Mouse (Mus musculus): Measurements from ENCODE around the gene Idh2. TPM values are rescaled to one million over a fixed set of nuclear protein-coding genes. Genes with fewer than 3 reads are reported as not detected.

Gene Idh2
- polyA plus RNA-seq, 2 experiments = 457 to 595 TPM

- Histone ChIP-seq H3K27ac (replicated peaks; ENCODE audit: low read depth, low read length) (no peak overlapping the region), H3K4me2 (replicated peaks; ENCODE audit: low read depth, low read length, severe bottlenecking) (no peak overlapping the region), H3K36me3 (ENCODE audit: control insufficient read depth, insufficient read depth, low read length) (no peaks in the 10 kb centered on the region), H3K27me3 (ENCODE audit: control insufficient read depth, insufficient read depth, low read length) (no peaks in the 10 kb centered on the region), H3K4me3 (replicated peaks; ENCODE audit: low read length) (no peak overlapping the region), H3K9ac (ENCODE audit: low read depth, low read length, severe bottlenecking) (no peak overlapping the region), H3K9me3 (ENCODE audit: control insufficient read depth, low read length) (no peaks in the 10 kb centered on the region), H3K4me1 (ENCODE audit: control insufficient read depth, insufficient read depth, low read length) (peaks cover 13% of the 10 kb centered on the region; the same call in 1 of the 2 replicates)
- DNase-seq (ENCODE audit: low spot score) (no peak), ATAC-seq (ENCODE audit: low FRiP score, low read depth) (no peak)
- TF ChIP-seq POLR2A (IDR thresholded peaks at IDR 0.05; ENCODE audit: borderline replicate concordance, extremely low read depth, insufficient read depth, insufficient read length) = no peak
- WGBS = 91% methylated on average over 7 of the region's 7 CpGs
Observed at GRCm38 (mm10) chr7:80144695-80145094, 29.5 kb upstream of the Idh2 start.

- peaks cover 9% of the 10 kb centered on the region; the same call in 1 of the 2 replicates for H3K4me1 ChIP-seq (ENCODE audit: control insufficient read depth, insufficient read depth, low read length)
- TF ChIP-seq POLR2A (IDR thresholded peaks at IDR 0.05; ENCODE audit: borderline replicate concordance, extremely low read depth, insufficient read depth, insufficient read length) = no peak
- H3K36me3 ChIP-seq (ENCODE audit: control insufficient read depth, insufficient read depth, low read length) = no peaks in the 10 kb centered on the region
- 31% methylated on average over 22 of the region's 22 CpGs for WGBS
- no peak overlapping the region for H3K4me3 ChIP-seq (replicated peaks; ENCODE audit: low read length)
- H3K27me3 ChIP-seq (ENCODE audit: control insufficient read depth, insufficient read depth, low read length) = no peaks in the 10 kb centered on the region
- no peaks in the 10 kb centered on the region for H3K9me3 ChIP-seq (ENCODE audit: control insufficient read depth, low read length)
- peak overlapping the region; percentile 71 for H3K27ac ChIP-seq (replicated peaks; ENCODE audit: low read depth, low read length)
- no peak overlapping the region for H3K9ac ChIP-seq (ENCODE audit: low read depth, low read length, severe bottlenecking)
- no peak; the same call in 1 of the 2 replicates for ATAC-seq (ENCODE audit: low FRiP score, low read depth)
- peak overlapping the region; percentile 20; the same call in 1 of the 2 replicates for H3K4me2 ChIP-seq (replicated peaks; ENCODE audit: low read depth, low read length, severe bottlenecking)
- DNase-seq (ENCODE audit: low spot score) = peak; percentile 28
Observed at GRCm38 (mm10) chr7:80143331-80144273, 28.4 kb upstream of the Idh2 start.

GRCm38 (mm10) chr7:80140815-80141214 is 25.6 kb upstream of the Idh2 start:
- ATAC-seq (ENCODE audit: low FRiP score, low read depth) (peak; percentile 85), DNase-seq (ENCODE audit: low spot score) (peak; percentile 84)
- Histone ChIP-seq H3K36me3 (ENCODE audit: control insufficient read depth, insufficient read depth, low read length) (no peaks in the 10 kb centered on the region), H3K9me3 (ENCODE audit: control insufficient read depth, low read length) (peaks cover 11% of the 10 kb centered on the region; the same call in 1 of the 2 replicates), H3K27ac (replicated peaks; ENCODE audit: low read depth, low read length) (no peak overlapping the region), H3K4me2 (replicated peaks; ENCODE audit: low read depth, low read length, severe bottlenecking) (peak overlapping the region; percentile 21; the same call in 1 of the 2 replicates), H3K9ac (ENCODE audit: low read depth, low read length, severe bottlenecking) (no peak overlapping the region), H3K4me3 (replicated peaks; ENCODE audit: low read length) (no peak overlapping the region), H3K4me1 (ENCODE audit: control insufficient read depth, insufficient read depth, low read length) (peaks cover 9% of the 10 kb centered on the region; the same call in 1 of the 2 replicates), H3K27me3 (ENCODE audit: control insufficient read depth, insufficient read depth, low read length) (no peaks in the 10 kb centered on the region)
- TF ChIP-seq POLR2A (IDR thresholded peaks at IDR 0.05; ENCODE audit: borderline replicate concordance, extremely low read depth, insufficient read depth, insufficient read length) = no peak
- 14% methylated on average over 9 of the region's 9 CpGs for WGBS

GRCm38 (mm10) chr7:80138375-80138774 is 23.2 kb upstream of the Idh2 start:
- Histone ChIP-seq H3K4me3 (replicated peaks; ENCODE audit: low read length) (no peak overlapping the region), H3K27me3 (ENCODE audit: control insufficient read depth, insufficient read depth, low read length) (no peaks in the 10 kb centered on the region), H3K27ac (replicated peaks; ENCODE audit: low read depth, low read length) (no peak overlapping the region), H3K36me3 (ENCODE audit: control insufficient read depth, insufficient read depth, low read length) (no peaks in the 10 kb centered on the region), H3K4me2 (replicated peaks; ENCODE audit: low read depth, low read length, severe bottlenecking) (no peak overlapping the region), H3K9me3 (ENCODE audit: control insufficient read depth, low read length) (peaks cover 11% of the 10 kb centered on the region; the same call in 1 of the 2 replicates), H3K9ac (ENCODE audit: low read depth, low read length, severe bottlenecking) (no peak overlapping the region), H3K4me1 (ENCODE audit: control insufficient read depth, insufficient read depth, low read length) (peaks cover 17% of the 10 kb centered on the region)
- DNase-seq (ENCODE audit: low spot score) (no peak), ATAC-seq (ENCODE audit: low FRiP score, low read depth) (no peak)
- no peak for TF ChIP-seq POLR2A (IDR thresholded peaks at IDR 0.05; ENCODE audit: borderline replicate concordance, extremely low read depth, insufficient read depth, insufficient read length)
- 64% methylated on average over 1 of the region's 1 CpGs for WGBS

- Histone ChIP-seq H3K4me2 (replicated peaks; ENCODE audit: low read depth, low read length, severe bottlenecking) (no peak overlapping the region), H3K4me3 (replicated peaks; ENCODE audit: low read length) (no peak overlapping the region), H3K9me3 (ENCODE audit: control insufficient read depth, low read length) (peaks cover 11% of the 10 kb centered on the region; the same call in 1 of the 2 replicates), H3K27me3 (ENCODE audit: control insufficient read depth, insufficient read depth, low read length) (no peaks in the 10 kb centered on the region), H3K4me1 (ENCODE audit: control insufficient read depth, insufficient read depth, low read length) (peaks cover 15% of the 10 kb centered on the region), H3K36me3 (ENCODE audit: control insufficient read depth, insufficient read depth, low read length) (no peaks in the 10 kb centered on the region), H3K9ac (ENCODE audit: low read depth, low read length, severe bottlenecking) (no peak overlapping the region), H3K27ac (replicated peaks; ENCODE audit: low read depth, low read length) (peak overlapping the region; percentile 50; the same call in 1 of the 2 replicates)
- WGBS = 64% methylated on average over 1 of the region's 1 CpGs
- no peak for ATAC-seq (ENCODE audit: low FRiP score, low read depth)
- TF ChIP-seq POLR2A (IDR thresholded peaks at IDR 0.05; ENCODE audit: borderline replicate concordance, extremely low read depth, insufficient read depth, insufficient read length) = no peak
- DNase-seq (ENCODE audit: low spot score) = no peak
Observed at GRCm38 (mm10) chr7:80135173-80135532, 20.0 kb upstream of the Idh2 start.

Data from limb, embryonic 14.5 days (tissue).